Mouse (Mus musculus) right cerebral cortex, postnatal 10 days (tissue): ENCODE data around the gene Piga.

Experiments used
- DNase-seq, 2 experiments: peaks; one replicate each; pipeline ENCODE4 v3.0.0; 2021; ENCODE audit warnings: low spot score in 2 of 2

Gene Piga

DNA sequence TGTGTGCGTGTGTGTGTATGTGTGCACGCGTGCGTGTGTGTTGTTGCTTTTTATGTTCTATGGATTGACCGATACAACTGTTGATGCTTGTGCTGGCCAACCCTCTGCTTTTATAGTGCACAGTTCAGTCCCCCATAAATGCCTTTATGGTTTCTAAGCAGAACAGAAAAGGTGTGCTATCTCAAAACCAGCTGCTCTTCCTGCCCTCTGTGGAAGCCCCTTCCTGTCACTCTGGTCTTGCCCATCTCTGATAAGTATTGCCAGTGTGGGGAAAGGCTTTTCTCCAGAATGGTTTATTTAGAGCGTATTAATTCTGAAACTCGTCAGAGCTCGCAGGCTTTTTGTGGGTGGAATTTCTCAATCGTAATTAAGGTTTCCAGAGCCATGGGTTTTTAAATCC, 13.1 kb downstream of the Piga start:
- no peak for DNase-seq

DNA sequence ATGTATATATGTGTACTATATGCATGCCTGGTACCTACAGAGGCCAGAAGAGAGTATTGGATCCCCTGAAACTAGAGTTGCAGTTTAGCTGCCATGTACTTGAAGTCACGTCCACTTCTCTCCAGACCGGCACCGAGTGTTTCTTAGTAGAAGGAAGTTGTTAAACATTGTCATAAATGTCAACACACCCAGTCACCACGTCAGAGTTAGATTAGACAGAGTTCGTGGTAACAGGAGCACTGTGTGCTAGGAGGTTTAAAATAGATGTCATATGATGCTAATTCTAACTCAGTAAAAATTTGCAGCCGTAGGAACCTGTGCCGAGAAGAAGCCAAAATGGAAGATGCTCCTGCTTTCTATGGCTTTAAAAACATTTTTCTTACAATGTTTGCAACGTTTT, 17.1 kb downstream of the Piga start, which contains the start of gene Asb11:
TSS of gene Asb11 (plus strand) at position 286 of the 400 bp plus-strand sequence.
- DNase-seq = no peak

DNA sequence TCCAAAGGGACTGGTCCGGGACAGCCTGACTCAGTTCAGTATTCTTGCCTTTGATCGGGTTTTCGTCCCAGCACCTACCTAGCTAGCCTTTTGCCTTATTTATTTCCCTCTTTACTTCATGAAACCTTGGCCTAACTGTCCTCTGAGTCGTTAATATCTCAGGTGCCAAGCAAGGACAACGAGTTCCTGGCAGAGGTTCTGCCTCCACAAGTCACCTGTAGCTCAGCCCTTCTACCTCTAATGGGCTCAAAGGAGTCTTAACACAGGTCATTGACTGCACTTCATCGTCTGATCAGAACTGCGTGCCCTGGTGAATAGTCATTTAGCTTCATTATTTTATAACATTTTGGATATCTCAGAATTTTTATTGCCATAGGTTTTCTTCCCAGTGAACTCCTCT, 19.9 kb downstream of the Piga start:
- DNase-seq = no peak

DNA sequence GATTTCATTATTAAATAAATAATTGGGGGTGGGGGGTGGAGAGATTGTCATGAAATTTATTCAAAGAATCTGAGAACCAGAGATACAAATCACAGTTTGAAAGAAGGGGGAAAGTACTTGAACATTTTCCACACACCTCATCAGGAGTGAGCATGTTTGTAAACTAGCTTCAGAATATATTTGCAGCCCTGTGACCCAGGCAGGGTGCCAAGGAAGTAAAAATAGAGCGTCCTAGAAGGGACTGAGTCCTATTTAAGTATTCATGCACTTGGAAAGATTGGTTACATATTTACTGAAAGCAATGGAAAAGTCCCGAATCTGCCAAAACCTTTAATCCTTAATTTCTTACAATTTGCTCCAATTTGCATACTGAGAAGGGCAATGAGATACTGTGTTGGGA, 20.6 kb downstream of the Piga start:
- DNase-seq = no peak

DNA sequence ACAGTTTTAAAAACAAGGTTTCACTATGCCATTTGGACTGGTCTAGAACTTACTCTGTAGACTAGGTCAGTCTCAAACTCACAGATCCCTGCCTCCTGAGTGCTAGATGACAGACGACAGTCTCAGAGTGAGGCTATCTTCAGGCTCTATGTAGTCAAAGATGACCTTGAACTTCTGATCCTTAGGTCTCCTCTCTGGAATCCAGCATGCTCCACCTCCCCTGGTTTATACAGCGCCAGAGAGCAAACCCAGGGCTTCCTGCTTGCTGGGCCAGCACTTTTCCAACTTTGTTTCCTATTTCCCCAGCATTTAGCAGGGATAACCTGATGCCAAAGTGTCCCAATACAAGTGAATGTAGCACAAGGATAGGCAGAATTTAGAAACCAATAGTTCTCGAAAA, 21.1 kb downstream of the Piga start:
- DNase-seq = no peak

DNA sequence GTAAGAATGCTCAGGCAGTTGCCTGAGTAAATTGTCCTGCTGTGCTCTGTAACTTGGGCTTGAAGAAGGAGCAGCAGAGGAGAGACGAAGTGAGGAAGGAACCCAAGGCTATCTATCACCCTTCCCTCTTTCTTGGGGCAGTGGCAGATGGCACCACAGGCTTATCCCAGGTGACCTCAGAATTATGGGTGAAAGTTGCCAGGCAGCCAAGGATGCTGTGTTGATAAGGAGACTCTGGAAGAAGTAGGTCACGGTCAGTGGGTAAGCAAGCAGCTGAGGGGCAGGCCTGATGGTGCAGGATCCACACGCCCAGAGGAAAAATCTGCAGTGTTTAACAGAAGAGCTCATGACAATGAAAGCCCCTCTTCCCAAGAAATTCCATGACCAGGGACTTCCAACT, 21.7 kb downstream of the Piga start:
- no peak for DNase-seq

DNA sequence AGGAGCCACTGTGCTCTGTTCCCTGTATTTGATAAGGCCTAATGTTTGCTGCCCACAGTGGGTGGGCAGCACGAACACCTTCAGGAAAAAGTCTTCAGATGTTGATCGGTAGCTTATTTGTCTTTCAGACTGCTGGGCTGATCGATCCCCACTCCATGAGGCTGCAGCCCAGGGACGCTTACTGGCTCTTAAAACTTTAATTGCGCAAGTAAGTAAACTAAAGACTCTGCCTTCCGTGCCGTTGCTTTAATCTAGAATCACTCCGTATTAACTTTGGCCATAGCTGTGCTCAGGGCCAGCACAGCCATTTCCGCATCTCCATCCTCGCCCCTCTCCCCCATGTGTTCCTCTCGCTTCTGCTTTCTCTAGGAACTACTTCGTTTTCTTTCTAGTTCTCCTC, 26.0 kb downstream of the Piga start:
- no peak for DNase-seq

DNA sequence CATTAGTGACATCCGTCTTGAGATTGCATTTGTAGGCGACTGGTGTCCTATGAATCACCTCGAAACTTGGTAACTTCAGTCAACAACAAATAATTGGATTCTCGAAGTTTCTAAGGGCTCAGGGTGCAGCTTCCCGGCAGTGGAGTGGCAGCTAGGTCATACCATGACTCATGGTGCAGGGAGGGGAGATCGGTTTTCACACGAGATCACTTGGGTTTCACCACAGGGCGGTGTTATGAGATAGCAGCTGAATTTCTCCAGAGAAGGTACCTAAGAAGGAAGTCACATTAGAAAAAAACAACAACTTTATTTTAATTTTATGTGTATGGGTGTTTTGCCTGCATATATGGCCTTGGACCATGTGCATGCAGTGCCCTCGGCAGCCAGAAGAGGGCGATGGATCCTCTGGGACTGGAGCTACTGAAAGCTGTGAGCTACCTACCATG, 26.5 kb downstream of the Piga start:
- no peak for DNase-seq

DNA sequence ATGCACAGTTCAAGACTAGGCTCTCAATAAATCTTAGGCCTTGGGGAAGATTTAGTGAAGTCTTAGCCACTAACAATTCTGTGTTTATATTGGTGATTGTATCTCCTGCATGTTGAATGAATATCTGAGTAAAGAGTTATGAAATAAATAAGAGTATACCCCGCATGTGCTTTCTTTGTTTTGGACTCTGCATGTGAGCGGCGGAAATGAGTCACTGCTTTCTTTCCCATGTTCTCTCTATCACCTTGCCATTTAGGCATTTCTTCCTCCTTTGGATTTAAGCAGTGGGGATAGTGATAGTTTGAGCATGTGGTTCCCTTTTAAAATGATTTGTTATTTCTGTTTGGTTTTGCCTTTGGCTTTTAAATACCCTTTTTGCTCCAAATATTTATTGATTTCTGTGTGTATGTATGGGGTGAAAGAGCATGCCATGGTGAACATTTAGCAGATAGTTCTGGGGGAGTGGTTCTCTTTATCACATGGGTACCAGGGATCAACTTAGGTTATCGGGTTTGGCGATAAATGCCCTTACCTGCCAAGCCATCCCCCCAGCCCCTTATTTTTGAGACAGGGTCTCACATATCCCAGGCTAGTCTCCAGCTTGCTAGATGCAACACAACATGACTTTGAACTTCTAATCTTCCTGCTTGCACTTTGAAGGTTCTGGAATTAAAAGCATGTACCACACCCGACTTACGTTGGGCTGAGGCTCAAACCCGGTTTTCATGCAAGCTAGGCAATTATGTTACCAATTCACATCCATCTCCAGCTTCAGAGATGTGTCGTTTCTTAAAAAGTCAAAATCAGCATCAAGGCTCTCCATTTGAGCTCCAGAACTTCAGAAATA, 27.5 kb downstream of the Piga start:
- no peak for DNase-seq

DNA sequence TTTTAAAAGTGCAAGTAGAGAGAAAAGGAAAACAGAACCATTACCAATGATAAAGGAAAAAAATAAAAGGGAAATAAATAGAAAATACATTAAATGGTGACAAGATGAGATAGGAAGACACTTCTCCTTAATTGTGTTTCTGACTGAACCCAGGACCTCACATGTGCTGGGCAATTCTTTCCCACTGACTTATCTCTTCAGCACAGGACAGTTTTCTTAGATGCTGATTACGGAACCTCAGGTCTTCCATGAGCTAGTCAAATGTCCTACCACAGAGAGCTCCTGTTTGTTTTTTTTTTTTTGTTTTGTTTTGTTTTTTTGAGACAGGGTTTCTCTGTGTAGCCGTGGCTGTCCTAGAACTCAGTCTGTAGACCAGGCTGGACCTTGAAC, 28.1 kb downstream of the Piga start:
- no peak for DNase-seq

DNA sequence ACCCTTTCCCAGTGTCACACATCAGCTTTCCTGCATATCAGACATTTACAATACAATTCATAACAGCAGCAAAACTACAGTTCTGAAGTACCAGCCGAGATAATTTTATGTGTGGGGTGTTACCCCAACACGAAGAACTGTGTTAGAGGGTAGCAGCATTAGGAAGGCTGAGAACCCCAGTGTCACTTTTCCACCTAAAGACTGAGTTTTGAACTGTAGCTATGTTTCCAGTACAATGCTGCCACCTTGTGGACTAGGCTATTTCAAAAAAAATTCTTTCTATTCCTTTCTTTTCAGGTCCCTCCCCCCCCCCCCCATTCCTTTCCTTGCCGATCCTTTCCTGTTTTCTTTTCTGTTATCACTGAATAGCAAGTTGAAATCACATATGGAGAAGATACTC, 29.6 kb downstream of the Piga start:
- peak in 1 of 2 experiments; percentile 32 for DNase-seq

DNA sequence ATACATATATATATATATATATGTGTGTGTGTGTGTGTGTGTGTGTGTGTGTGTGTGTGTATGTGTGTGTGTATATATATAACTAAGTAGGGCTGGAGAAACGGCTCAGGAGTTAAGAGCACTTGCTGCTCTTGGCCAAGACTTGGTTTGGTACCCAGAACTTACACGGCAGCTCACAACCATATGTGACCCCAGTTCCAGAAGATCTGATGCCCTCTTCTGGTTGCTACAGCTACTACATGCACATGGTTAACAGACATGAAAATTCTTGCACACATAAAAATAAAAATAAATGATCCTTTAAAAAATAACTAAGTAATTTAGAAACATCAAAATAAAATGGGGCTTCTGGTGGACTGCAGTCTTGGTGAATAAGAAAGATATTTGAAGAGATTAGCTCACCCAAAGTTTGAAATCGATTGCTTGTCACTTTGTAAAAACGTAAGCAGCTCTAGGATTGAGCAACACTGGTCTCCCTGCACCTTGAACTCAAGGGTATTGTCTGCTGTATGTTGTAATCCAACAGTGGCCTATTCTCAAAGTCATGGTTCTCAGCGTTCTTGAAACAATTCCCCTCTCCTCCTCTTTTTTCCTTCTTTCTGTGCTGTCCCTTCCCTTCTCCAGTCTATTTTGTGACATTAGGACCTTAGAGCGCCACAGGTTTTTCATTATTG, 39.8 kb downstream of the Piga start:
- DNase-seq = no peak
